Mouse (Mus musculus) stomach, postnatal 0 days (tissue): ENCODE results near the gene Coq8b. TPM values are rescaled to one million over a fixed set of nuclear protein-coding genes. Genes with fewer than 3 reads are reported as not detected.

Experiments
- ATAC-seq: fragments of 200-750 bp; cut with Nextera tagmentation; 2 replicates; pipeline ENCODE4 v1.8.0; 2017; ENCODE audit not compliant: low FRiP score, low TSS enrichment
- DNase-seq: peaks from one replicate; pipeline ENCODE4 v3.0.0-alpha.2; 2016; ENCODE audit warnings: low spot score
- H3K27ac ChIP-seq: fragments of 300-500 bp; sonication (generic); replicated peaks from 2 replicates; pipeline ENCODE4 v1.5.1; 2014; ENCODE audit warnings: mild to moderate bottlenecking, control low read depth
- H3K27me3 ChIP-seq: fragments of 300-500 bp; sonication (generic); 2 replicates; pipeline ENCODE4 v1.6.1; 2014; ENCODE audit warnings: low read length; ENCODE audit not compliant: control insufficient read depth, insufficient read depth
- H3K36me3 ChIP-seq: fragments of 300-500 bp; sonication (generic); 2 replicates; pipeline ENCODE4 v1.6.1; 2014; ENCODE audit warnings: low read length, mixed read lengths; ENCODE audit not compliant: control insufficient read depth, insufficient read depth
- H3K4me1 ChIP-seq: fragments of 300-500 bp; sonication (generic); replicated peaks from 2 replicates; pipeline ENCODE4 v1.6.1; 2014; ENCODE audit warnings: antibody characterized with exemption; ENCODE audit not compliant: control insufficient read depth, insufficient read depth
- H3K4me2 ChIP-seq: fragments of 300-500 bp; sonication (generic); replicated peaks from 2 replicates; pipeline ENCODE4 v1.6.1; 2014; ENCODE audit warnings: low read depth, mild to moderate bottlenecking, control low read depth, moderate library complexity
- H3K4me3 ChIP-seq: fragments of 300-500 bp; sonication (generic); 2 replicates; pipeline ENCODE4 v1.5.1; 2014; ENCODE audit warnings: low read depth, low read length, control low read depth
- H3K9ac ChIP-seq: fragments of 300-500 bp; sonication (generic); 2 replicates; pipeline ENCODE4 v1.6.1; 2014; ENCODE audit warnings: mild to moderate bottlenecking, low read length, control low read depth, mixed read lengths
- H3K9me3 ChIP-seq: fragments of 300-500 bp; sonication (generic); 2 replicates; pipeline ENCODE4 v1.6.1; 2016; ENCODE audit warnings: low read length; ENCODE audit not compliant: control insufficient read depth
- CTCF ChIP-seq: IDR thresholded peaks from 2 replicates; pipeline ENCODE4 v1.5.1; 2016; ENCODE audit warnings: antibody characterized with exemption, low read depth, mild to moderate bottlenecking, moderate library complexity
- EP300 ChIP-seq: optimal IDR thresholded peaks from 2 replicates; pipeline ENCODE3; 2016; ENCODE audit warnings: antibody characterized with exemption
- WGBS: fragments of 180-500 bp; shearing (Covaris S2); extraction: QIAGEN DNeasy Blood & Tissue Kit; methylation state at CpG from one replicate; pipeline ENCODE4 v1.1.7; 2014; 5-methylcytosine and 5-hydroxymethylcytosine counted together
- polyA plus RNA-seq: library from polyadenylated mRNA; unstranded; fragments of >200 nt; fragmentation: Nextera tagmentation; extraction: Ambion mirVana; gene quantifications from 2 replicates; pipeline ENCODE4 v1.2.1, GENCODE M21; 2015

Coq8b gene
- polyA plus RNA-seq, 1 experiment from 2014 or later, result 25.0 TPM

DNA sequence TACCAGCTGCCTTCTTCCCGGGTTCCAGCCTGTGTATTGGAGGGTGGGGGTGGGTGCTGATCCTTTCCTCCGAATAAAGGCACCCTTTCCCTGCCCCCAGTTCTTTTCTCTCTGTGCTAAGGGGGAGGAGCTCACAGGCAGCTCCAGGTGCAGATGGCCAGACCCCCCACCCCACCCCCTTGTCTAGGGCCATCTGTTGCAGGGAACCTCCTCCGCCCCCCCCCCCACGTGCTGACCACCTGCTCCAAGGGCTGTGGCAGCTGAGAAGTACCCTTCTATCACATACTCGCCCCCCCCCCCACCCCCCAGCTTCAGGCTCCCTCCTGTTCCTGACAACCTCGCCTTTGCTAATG is 25.0 kb downstream of the Coq8b start:
- DNase-seq (peak; percentile 32), ATAC-seq (no peak)
- TF ChIP-seq CTCF (no peak), EP300 (no peak)
- Histone ChIP-seq H3K9ac (peak overlapping the region; percentile 58), H3K27ac (peak overlapping the region; percentile 87), H3K4me1 (0 out of 2 replicates have a peak, but pooled peaks cover 2% of the 10 kb centered on the region), H3K9me3 (no peaks in the 10 kb centered on the region), H3K36me3 (no peaks in the 10 kb centered on the region), H3K4me2 (peak overlapping the region; percentile 72), H3K27me3 (no peaks in the 10 kb centered on the region), H3K4me3 (peak overlapping the region; percentile 81)
- 15% methylated on average over 2 of the region's 6 CpGs for WGBS

DNA sequence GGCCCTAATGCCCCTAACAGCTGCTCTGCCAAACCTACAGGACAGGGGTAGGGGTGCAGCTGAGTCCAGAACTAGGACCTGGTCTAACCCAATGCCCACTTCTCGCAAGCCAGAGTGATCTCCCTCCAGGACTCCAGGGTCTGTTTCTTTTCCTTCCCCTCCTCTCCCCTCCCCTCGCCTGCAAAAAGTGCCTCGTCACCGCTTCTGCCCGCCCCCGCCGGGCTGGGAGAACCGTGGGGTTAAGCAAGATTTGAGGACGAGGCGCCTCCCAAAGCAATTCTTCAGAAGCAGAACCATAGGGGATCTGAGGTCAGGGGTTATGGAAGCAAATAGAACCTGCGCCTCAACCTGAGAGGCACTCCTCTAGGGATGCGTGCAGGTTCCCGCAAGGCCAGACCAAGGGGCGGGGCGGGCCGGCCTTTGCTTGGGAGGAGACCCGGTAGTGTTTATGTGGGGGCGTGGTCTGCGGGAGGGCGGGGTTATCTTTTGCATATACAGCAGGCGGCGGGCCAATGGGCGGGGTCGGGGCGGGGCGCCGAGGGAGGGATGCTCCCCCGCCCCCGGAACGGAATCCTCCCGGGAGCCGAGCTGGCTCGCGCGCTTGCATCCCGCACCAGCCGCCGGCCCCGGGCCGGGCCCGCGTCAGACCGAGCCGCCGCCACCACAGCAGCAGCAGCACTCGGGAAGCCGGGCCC is 25.5 kb downstream of the Coq8b start, which contains the start of gene Numbl:
Gene Numbl (plus strand): TSS at position 229 of the 695 bp plus-strand sequence.
- no peaks in the 10 kb centered on the region for H3K9me3 ChIP-seq
- H3K4me1 ChIP-seq, result 0 out of 2 replicates have a peak, but pooled peaks cover 2% of the 10 kb centered on the region
- DNase-seq, result peak; percentile 98
- WGBS, result under 1% methylated on average over 39 of the region's 47 CpGs
- no peak for TF ChIP-seq EP300
- no peak for TF ChIP-seq CTCF
- H3K9ac ChIP-seq, result peak within 1 kb of the TSS; percentile 92
- peak within 1 kb of the TSS; percentile 72 for H3K4me2 ChIP-seq
- ATAC-seq, result peak; percentile 86
- H3K4me3 ChIP-seq, result peak within 1 kb of the TSS; percentile 81
- H3K27ac ChIP-seq, result peak within 1 kb of the TSS; percentile 87
- H3K27me3 ChIP-seq, result no peaks in the 10 kb centered on the region
- 0 out of 2 replicates have a peak, but pooled peaks cover 2% of the 10 kb centered on the region for H3K36me3 ChIP-seq

DNA sequence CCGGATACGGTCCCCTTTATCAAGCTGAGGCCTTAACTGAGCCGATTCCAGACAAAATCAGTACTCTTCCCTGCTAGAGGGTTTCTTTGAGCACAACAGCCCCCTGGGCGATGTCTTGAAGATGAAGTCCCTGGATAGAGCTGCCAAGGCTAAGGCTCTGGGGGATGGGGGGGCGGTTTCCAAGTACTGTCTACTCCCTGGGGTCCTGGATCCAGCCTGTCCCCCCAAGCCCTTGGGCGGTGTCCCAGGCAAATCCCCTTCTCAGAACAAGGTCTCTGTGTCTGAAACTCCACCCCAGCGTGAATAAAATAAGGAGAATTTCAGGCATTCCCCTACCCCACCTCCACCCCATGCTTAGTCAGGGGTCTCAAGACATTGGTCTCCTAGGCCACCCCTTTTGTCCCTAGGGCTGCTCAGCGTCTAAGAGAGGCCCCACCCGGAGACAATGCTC is 26.5 kb downstream of the Coq8b start:
- H3K4me3 ChIP-seq, result peak overlapping the region; percentile 81
- ATAC-seq (no peak), DNase-seq (peak; percentile 28)
- H3K9ac ChIP-seq, result peak overlapping the region; percentile 92
- H3K4me1 ChIP-seq, result 0 out of 2 replicates have a peak, but pooled peaks cover 2% of the 10 kb centered on the region
- H3K36me3 ChIP-seq, result 0 out of 2 replicates have a peak, but pooled peaks cover 2% of the 10 kb centered on the region
- 6% methylated on average over 9 of the region's 9 CpGs for WGBS
- TF ChIP-seq EP300 (no peak), CTCF (no peak)
- H3K4me2 ChIP-seq, result peak overlapping the region; percentile 72
- peak overlapping the region; percentile 87 for H3K27ac ChIP-seq
- H3K27me3 ChIP-seq, result no peaks in the 10 kb centered on the region
- no peaks in the 10 kb centered on the region for H3K9me3 ChIP-seq

DNA sequence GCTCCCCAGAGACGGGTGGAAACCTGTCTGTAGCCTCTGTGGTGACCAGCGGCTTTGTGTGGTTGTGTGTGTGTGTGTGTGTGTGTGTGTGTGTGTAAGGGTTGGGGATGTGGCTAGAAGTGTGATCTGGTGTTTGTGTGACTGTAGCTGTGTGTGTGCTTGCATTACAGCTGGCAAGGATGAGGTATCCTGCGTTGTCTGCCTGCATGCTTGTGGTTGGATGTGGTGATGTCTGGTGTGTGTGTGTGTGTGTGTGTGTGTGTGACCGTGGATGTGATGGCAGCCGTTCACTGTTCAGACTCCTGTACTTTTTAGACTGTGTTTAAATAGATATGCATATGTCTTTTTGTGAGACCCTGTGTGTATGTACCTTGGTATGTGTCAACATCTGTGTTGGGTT is 26.9 kb downstream of the Coq8b start:
- H3K27me3 ChIP-seq, result no peaks in the 10 kb centered on the region
- no peaks in the 10 kb centered on the region for H3K9me3 ChIP-seq
- DNase-seq, result no peak
- 0 out of 2 replicates have a peak, but pooled peaks cover 2% of the 10 kb centered on the region for H3K4me1 ChIP-seq
- H3K9ac ChIP-seq, result peak overlapping the region; percentile 92
- peak overlapping the region; percentile 81 for H3K4me3 ChIP-seq
- peak overlapping the region; percentile 72 for H3K4me2 ChIP-seq
- peak overlapping the region; percentile 87 for H3K27ac ChIP-seq
- no peak for ATAC-seq
- no peak for TF ChIP-seq CTCF
- TF ChIP-seq EP300, result no peak
- H3K36me3 ChIP-seq, result 0 out of 2 replicates have a peak, but pooled peaks cover 2% of the 10 kb centered on the region
- WGBS, result 16% methylated on average over 5 of the region's 5 CpGs

DNA sequence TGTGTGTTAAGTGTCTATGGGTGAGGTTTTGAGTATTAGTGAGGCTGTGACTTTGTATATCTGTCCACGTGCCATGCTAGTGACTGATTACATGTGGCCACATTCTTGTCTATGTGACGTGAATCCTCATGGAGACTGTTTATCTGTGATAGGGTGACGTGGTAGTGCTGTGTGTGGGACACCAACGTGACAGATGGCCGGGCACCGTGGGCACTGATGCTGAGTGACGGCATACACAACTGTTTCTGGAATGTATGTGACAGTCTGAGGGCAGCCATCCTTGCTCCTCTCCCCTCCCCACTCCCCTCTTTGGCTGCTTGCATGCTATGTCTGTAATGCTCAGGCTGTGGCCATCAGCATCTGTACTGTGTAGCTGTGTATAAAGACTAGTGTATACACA is 28.0 kb downstream of the Coq8b start:
- H3K4me1 ChIP-seq, result 0 out of 2 replicates have a peak, but pooled peaks cover 2% of the 10 kb centered on the region
- no peaks in the 10 kb centered on the region for H3K27me3 ChIP-seq
- ATAC-seq, result no peak
- no peak overlapping the region for H3K9ac ChIP-seq
- H3K4me2 ChIP-seq, result no peak overlapping the region
- no peak overlapping the region for H3K4me3 ChIP-seq
- no peaks in the 10 kb centered on the region for H3K9me3 ChIP-seq
- no peak for TF ChIP-seq EP300
- TF ChIP-seq CTCF, result no peak
- 0 out of 2 replicates have a peak, but pooled peaks cover 2% of the 10 kb centered on the region for H3K36me3 ChIP-seq
- DNase-seq, result no peak
- H3K27ac ChIP-seq, result no peak overlapping the region
- WGBS, result 65% methylated on average over 7 of the region's 7 CpGs

DNA sequence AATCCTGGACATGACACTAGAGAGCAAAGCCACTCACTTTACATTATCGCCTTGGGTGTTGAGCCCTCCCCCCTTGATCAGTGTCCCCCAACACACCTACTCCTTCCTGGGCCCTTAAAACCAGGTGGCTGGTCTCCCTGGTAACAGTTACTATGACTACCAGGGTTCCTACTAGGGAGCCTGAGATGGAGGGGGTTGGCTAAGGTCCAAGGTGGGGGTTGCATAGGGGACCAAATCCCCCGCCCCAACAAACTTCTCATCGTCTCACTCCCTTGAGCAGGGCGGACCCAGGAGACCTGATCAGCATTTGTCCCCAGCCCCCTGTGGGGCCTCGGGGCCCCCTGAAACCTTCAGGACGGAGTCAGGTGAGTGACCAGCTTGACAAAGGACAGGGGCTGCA is 29.1 kb downstream of the Coq8b start:
- 76% methylated on average over 6 of the region's 6 CpGs for WGBS
- 0 out of 2 replicates have a peak, but pooled peaks cover 2% of the 10 kb centered on the region for H3K36me3 ChIP-seq
- H3K9me3 ChIP-seq, result no peaks in the 10 kb centered on the region
- no peak overlapping the region for H3K27ac ChIP-seq
- no peak for TF ChIP-seq CTCF
- TF ChIP-seq EP300, result no peak
- DNase-seq, result no peak
- H3K4me3 ChIP-seq, result no peak overlapping the region
- no peak overlapping the region for H3K9ac ChIP-seq
- no peaks in the 10 kb centered on the region for H3K27me3 ChIP-seq
- ATAC-seq, result no peak
- H3K4me2 ChIP-seq, result no peak overlapping the region
- H3K4me1 ChIP-seq, result 0 out of 2 replicates have a peak, but pooled peaks cover 2% of the 10 kb centered on the region
